Mouse (Mus musculus): ENCODE measurements around the gene Olfr1097.

The Olfr1097 gene

GRCm38 (mm10) chr2:86892116-86892515, at the start of gene Olfr1097:
TSS of gene Olfr1097 (minus strand) at chr2:86892216.
- no peak for DNase-seq (ENCODE audit: low spot score in 2 of 2)

- DNase-seq (ENCODE audit: low spot score in 2 of 2), result no peak
Measured at GRCm38 (mm10) chr2:86926557-86926956, 34.5 kb upstream of the Olfr1097 start.

GRCm38 (mm10) chr2:86924445-86924844, 32.4 kb upstream of the Olfr1097 start, which contains the start of gene Olfr1098:
TSS of gene Olfr1098 (minus strand) at chr2:86924545.
- no peak for DNase-seq (ENCODE audit: low spot score in 2 of 2)

GRCm38 (mm10) chr2:86905647-86906046, 13.6 kb upstream of the Olfr1097 start:
- DNase-seq (ENCODE audit: low spot score in 2 of 2), result no peak

- DNase-seq (ENCODE audit: low spot score in 2 of 2), result no peak
Measured at GRCm38 (mm10) chr2:86874702-86875101, 17.3 kb downstream of the Olfr1097 start, which contains the start of gene Gm13723. TSS of gene Gm13723 (minus strand) at chr2:86874802.

- no peak for DNase-seq (ENCODE audit: low spot score in 2 of 2)
Measured at GRCm38 (mm10) chr2:86851596-86851995, 40.4 kb downstream of the Olfr1097 start, which contains the start of gene Olfr1095. TSS of gene Olfr1095 (minus strand) at chr2:86851696.
